Mouse (Mus musculus) gastrocnemius, postnatal 36 days (tissue): Measurements from ENCODE around the gene Psors1c2. TPM values are rescaled to one million over a fixed set of nuclear protein-coding genes. Genes with fewer than 3 reads are reported as not detected.
"Not testable (repeated sequence)": the region's sequence is repeated elsewhere in the genome, so short reads cannot be mapped to it uniquely, and the experiment has no call there.

ENCODE experiments used
- DNase-seq, 2 experiments: peaks; one replicate each; pipeline ENCODE4 v3.0.0; 2022
- intact Hi-C: fragments of 180-260 bp; cut with DNase I; formaldehyde crosslinking; loops from one replicate; pipeline ENCODE4 v1.15.1; 2025
- long read RNA-seq, 2 experiments: library from polyadenylated mRNA; stranded (forward); transcript quantifications; one replicate each; pipeline ENCODE4 v2.0.0; 2021
- total RNA-seq, 2 experiments: library from RNA; stranded (reverse); gene quantifications; 2 replicates each; pipeline ENCODE4 v1.2.3; 2021

Gene Psors1c2
- total RNA-seq = not detected
- long read RNA-seq, experiment 1 = 0 reads
- long read RNA-seq, experiment 2 = 0 reads

DNA sequence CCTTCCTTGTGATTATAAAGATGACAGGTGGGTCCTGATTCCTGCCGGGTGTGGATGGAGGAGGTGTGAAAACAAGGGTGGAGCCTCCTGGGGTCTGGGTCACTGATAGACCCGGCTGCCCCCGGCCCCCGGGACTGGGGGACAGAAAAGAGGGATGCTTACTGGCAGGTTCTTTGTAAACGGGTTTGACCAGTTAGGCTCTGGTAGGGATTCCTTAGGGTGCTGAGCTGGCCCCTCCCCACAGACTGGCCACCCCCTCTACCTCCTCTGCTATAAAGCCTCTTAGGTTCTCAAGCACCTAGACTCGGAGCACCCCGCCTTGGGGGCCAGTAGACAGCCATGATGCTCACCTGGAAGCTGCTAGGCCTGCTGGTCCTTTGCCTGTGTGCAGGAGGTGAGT, at the start of gene Psors1c2:
Gene Psors1c2, plus strand, starts transcription at position 301 of the 400 bp plus-strand sequence.
- intact Hi-C loops = no loop called here
- DNase-seq = no peak

DNA sequence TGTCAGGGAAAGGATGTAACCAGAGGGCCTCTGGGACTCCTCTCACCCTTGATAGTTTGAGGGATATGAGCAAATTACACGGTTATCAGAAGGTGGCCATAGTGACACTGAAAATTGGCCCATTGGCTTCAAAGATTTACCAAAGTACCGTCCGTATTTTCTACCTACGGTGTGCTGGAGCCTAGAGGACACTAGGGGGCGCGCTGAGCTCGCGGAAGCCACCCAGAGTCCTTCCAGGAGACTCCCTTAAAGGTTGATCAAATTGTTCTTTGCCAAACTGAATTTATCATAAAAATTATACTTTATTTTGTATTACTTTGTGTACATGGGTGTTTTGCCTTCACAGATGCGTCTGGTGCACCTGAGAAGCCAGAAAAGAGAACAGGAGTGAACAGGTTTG, 48.9 kb upstream of the Psors1c2 start:
- DNase-seq = peak; percentile 29 to 35
- intact Hi-C loops = no loop called here

DNA sequence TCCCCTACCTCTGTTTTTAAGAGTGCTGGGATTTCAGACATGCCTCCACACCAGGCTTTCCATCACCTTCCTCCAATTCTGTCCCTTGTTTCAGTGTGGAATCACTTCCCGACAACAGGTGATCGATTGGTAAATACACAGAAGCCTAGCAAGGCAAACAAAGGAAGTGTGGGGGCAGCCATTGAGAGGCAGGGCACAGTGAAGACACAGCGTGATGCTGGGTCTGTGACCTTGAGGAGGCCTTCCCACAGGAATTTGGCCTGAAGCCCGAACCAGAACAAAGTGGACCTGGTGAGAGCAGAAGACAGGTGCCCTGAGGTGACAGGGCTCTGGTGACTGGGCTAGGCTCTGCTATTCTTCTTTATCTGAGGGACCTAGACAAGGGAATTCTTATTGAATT, 47.3 kb upstream of the Psors1c2 start:
- DNase-seq = no peak
- intact Hi-C loops = no loop called here

DNA sequence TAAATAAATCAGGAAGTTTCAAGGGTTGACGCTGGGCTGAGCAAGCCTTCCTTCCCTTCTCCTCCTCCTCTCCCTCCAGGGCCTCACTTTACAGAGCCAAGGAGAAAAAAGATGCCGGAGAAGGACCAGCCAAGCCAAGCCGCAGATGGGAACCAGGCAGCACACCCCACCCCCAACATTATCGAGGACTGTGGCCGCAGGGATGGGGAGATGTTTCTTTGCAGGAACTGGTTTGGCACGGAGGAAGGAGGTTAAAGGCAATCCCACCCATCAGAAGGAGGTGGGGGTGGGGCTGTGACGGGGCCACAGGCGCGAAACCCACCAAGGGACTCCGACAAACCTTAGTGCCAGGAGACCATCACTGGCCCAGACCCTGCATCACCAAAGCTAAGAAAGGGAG, 46.3 kb upstream of the Psors1c2 start:
- intact Hi-C loops = no loop called here
- DNase-seq = no peak

DNA sequence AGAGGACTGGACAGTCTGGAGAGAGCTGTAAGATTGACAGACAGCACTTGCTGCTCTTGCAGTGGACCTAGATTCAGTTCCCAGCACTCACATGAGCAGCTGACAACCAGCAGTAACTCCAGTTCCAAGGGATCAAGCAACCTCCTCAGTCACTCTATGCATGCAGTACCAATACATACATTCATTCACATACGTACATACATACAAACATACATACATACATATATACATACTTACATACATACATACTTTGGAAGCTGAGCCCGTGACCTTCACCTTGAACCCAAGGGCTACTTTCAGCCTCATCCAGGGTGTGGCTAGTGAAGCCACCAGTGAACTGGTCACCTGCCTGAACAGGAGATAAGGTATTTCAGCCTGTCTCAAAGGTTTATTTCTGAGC, 45.0 kb upstream of the Psors1c2 start:
- intact Hi-C loops = no loop called here
- no peak for DNase-seq

DNA sequence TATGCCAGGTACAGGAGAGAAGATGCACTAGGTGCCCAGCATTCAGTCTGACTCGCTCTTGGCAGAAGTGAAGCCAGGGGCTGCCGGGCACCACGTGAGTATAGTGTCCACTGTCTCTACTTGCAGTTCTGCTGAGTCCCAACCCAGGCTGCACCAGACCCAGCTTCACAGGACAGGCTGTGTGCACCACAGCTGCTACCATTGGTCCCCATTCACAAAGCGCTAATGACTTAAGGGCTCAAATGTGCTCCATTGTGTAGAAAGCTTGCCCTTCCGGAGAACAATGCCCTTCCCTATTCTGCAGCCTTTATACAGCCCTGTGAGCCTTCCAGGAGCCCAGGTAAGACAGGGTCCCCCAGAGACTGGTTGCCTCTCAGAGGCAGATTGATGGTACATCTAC, 42.7 kb upstream of the Psors1c2 start:
- no peak for DNase-seq
- intact Hi-C loops = no loop called here

DNA sequence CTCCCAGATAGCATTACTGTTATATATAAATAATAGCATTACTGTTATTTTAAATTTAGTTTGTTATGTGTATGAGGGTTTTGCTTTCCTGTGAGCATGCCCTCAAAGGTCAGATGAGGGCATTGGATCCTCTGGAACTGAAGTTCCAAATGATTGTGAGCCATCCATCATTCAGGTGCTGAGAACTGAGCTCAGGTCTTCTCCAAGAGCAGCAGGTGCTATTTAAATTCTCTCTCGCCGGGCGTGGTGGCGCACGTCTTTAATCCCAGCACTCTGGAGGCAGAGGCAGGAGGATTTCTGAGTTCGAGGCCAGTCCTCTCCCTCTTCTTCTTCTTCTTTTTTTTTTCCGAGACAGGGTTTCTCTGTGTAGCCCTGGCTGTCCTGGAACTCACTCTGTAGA, 35.9 kb upstream of the Psors1c2 start:
- intact Hi-C loops = no loop called here

DNA sequence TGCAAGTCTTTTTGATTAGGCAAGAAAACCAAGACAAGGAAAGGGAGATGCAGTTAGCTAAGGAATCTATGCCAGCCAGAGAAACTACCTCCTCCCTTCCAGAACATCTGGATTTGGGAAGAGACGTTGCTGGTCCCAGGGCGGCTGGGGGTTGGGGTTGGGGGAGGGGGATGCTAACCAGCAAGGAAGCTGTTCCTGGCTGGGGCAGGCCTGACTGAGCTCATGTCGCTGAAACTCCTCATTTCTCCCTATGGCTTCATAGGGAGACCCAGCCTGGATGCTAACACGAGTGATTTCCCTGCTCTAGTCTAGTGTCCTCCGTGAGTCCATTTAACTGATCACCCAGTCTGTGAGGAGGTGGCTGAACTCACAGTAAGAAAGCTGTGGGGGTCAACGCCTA, 30.8 kb upstream of the Psors1c2 start:
- DNase-seq = no peak
- intact Hi-C loops = no loop called here

More for the DNA sequence above, 35.9 kb upstream of the Psors1c2 start:
- no peak for DNase-seq

DNA sequence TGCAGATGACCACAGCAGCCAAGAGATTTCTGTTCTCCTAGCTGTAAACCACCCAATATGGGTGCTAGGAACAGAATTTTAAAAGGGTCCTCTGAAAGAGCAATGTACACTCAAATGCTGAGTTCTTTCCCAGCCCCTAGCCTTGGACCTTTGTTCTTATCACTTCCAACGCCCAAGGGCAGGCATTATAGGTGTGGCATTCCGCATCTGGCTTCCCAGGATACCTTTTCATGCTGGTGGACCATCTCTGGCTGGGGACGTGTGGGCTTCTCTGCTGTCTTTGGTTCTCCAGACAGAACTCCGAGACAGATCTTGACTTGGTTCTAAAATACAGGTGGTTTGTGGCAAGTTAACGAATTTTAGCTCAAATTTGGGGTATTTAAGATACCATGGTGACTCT, 30.2 kb upstream of the Psors1c2 start:
- no peak for DNase-seq
- intact Hi-C loops = no loop called here

DNA sequence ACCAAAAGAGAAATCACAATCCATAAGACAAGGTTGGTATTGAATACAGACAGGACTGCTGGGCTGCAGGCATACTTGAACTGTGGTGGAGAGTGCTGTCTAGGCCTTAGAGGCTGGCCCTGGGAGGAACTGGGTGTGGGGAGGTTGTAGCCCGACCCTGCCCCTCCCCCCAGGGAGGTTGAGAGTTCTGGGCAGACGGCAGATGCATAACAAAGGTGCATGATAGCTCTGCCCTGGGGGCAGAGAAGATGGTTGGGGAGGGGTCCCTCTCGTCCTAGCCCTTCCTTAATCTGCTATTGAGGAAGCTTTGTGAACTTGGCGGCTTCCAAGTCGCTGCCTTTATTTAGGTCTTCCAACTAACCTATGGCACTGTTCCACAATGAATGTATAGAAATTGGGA, 29.2 kb upstream of the Psors1c2 start:
- intact Hi-C loops = no loop called here
- no peak for DNase-seq

DNA sequence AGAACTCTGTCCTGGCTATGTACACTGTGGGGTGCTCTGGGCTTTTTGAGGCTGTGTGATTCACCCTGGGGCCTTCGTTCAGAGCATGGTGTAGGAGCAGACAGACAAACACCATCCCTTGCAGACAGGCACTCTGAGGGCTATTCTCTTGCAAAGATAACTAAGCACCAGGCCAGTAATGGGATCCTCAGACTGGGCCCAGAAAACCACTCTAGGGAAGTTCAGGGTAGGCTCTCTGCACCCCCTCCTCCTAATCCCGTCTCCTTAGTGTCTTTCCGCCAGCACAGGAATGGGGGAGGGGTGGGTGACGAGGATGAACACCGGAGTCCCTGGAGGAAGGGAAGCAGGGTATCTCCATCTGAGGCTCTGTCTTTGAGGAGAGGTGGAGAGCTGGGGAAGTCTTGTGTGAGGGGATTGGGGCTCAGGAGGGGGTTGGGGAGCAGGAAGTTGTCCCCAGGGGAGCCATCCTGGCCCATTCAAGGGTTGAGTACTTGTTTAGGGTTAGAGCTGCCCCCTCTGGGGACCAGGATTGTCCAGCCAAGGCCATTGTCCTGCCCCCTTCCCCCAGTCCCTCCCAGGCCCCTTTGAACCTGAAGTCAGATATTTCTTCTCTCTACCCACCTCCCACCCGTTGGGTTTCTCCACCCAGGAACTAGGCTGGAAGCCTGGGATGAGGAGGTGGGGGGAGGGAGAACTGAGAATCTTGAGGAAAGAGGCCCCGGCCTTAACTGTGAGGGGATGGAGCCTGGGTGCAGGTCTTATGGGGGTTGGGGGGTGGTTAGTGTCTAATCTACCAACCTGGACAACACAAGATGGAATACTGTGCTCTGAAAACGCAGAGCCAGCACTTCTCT, 28.1 kb upstream of the Psors1c2 start:
- DNase-seq = no peak
- intact Hi-C loops = no loop called here

DNA sequence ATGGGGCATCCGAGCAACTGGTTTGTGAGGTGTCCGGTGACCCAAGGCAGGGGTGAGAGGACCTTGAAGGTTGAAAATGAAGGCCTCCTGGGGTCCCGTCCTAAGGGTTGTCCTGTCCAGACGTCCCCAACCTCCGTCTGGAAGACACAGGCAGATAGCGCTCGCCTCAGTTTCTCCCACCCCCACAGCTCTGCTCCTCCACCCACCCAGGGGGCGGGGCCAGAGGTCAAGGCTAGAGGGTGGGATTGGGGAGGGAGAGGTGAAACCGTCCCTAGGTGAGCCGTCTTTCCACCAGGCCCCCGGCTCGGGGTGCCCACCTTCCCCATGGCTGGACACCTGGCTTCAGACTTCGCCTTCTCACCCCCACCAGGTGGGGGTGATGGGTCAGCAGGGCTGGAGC, 27.2 kb upstream of the Psors1c2 start, which contains the start of gene Pou5f1:
Gene Pou5f1, plus strand, starts transcription at position 243 of the 400 bp plus-strand sequence.
- intact Hi-C loops = no loop called here
- DNase-seq = no peak

DNA sequence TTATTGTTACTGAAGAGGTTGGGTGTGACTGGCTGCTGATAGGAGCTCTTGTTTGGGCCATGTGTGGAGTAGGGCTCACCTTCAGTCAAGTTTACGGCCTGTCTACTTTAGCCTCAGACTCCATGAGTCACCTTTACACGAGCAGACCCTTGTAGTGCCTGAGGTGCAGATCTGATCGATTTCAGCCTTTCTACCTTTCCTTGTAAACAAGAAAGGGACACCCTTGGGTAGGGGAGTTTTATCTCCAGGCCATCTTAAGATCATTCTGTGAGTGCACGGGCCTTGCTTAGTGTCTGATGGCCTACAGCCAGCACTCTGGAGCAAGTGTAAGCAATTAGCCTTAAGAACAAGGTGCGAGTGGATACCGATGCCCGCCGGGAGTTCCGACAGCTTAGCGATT, 26.1 kb upstream of the Psors1c2 start:
- intact Hi-C loops = no loop called here
- DNase-seq = no peak

DNA sequence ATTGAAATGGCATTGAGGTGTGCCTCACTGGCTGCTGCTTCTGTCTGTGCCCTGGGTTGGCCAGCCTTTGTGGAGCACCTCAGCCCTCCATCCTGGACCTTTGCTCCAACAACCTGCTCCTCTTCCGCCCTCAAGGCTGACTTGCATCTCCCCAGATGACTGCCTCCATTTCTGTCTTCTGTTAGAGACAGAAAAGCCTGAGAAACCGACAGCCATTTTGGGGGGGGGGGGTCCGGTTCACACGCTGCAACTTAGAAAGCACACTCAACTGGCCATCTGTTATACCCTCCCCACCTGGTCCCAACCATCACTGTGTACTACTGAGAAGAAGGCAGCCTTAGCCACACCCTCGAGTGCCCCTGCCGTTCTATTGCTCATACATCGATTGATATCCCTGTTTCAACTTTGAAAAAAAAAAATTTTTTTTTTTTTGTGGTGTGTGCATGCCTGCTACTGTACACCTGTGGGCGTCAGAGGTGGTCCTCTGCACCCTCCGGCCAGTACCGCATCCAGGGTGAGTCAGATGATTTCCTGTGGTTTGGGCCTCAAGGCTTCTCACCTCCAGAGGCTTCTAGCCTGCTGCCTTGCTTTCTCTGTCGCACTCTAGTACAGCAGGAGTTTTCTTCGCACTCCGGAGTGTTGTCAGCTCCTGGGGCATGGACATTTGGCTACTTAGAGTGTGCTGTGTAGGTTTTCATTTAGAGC, 25.3 kb upstream of the Psors1c2 start:
- intact Hi-C loops = no loop called here
- DNase-seq = no peak

DNA sequence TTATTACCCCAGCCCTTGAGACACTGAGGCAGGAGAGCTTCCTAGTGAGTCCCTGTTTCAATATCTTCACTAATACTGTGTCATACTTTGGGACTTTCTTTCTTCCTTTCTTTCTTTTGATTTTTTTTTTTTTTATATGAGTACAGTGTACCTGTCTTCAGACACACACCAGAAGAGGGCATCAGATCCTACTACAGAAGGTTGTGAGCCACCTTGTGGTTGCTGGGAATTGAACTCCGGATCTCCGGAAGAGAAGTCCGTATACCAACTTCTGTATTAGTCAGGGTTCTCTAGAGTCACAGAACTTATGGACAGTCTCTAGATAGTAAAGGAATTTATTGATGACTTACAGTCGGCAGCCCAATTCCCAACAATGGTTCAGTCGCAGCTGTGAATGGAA, 24.7 kb upstream of the Psors1c2 start:
- DNase-seq, intact Hi-C loops: not testable (repeated sequence)

DNA sequence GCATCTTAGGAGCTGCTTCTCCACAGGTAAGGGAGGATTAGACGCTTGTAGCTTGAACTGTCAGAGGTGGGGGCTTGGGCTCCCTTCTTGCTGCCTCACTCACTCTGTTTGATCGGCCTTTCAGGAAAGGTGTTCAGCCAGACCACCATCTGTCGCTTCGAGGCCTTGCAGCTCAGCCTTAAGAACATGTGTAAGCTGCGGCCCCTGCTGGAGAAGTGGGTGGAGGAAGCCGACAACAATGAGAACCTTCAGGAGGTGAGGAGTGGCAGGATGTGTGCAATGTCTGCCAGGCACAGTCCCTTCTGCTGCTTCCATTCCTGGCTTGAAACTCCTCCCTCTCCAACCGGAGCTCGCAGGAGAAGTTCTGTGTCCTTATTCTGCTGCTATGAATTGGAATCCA, 23.7 kb upstream of the Psors1c2 start:
- DNase-seq = no peak
- intact Hi-C loops = no loop called here

DNA sequence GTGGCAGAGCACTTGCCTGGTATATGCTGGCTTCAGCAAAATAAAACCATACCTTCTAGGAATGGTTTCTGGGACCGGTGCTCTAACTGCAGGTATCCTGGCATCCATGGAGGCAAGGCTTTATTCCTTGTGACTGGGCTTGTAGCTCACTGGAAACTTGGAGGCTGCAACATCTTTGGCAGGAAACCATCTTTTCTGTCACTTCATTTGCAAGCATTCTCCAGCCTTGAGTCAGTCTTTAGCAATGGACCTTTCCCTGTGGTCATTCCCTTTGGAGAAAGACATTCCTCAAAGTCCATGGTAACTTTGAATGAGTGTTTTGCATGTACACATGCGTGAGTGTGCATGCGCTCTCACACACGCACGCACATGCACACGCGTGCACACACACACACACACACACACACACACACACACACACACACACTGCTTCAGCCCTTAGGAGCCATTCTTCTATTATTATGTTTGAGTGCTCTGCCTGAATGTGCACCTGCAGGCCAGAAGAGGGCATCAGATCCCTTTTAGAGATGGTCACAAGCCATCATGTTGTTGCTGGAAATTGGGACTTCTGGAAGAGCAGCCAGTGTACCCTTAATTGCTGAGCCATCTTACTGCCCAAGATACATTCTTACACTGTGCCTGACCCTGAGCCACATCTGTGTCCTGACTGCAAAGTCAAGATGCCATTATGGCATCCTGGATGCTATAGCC, 19.9 kb upstream of the Psors1c2 start:
- DNase-seq = no peak
- intact Hi-C loops = no loop called here

DNA sequence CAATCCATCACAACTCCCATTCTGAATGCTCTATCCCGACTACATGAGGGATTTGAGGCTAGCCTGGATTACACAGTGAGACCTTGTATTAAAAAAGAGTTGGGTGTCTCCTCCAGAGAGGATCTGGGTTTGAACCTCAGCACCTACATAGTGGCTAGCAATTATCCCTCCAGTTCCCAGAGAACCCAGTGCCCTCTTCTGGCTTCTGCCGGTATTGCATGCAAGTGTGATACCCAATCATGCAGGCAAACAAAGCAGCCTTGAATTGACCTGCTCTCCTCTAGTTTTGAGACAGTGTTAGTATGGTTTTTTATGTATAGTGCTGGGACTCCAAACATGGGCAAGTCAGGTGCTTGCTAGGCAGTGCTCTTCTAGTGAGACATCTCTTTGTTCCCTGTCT, 19.1 kb upstream of the Psors1c2 start:
- DNase-seq = peak; percentile 58 to 64
- intact Hi-C loops = no loop called here

DNA sequence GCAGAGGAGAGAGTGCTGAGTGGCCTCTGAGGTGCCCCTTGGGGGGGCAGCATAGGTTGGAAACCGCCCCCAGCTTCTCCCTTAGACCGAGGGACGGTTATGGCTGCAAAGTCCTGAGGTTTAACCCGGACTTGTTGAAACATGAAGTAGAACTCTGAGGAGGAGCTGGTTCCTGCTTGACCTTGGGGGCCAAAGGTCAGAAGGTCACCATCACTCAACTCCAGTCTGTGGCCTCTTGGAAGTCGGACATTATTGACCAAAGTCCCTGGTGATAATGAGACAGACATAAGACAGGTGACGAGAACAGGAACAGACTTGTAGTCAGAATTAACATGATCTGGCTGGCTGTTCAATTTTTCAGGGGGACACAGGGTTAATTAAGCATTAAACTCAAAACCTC, 18.2 kb upstream of the Psors1c2 start:
- intact Hi-C loops = no loop called here
- DNase-seq = no peak

DNA sequence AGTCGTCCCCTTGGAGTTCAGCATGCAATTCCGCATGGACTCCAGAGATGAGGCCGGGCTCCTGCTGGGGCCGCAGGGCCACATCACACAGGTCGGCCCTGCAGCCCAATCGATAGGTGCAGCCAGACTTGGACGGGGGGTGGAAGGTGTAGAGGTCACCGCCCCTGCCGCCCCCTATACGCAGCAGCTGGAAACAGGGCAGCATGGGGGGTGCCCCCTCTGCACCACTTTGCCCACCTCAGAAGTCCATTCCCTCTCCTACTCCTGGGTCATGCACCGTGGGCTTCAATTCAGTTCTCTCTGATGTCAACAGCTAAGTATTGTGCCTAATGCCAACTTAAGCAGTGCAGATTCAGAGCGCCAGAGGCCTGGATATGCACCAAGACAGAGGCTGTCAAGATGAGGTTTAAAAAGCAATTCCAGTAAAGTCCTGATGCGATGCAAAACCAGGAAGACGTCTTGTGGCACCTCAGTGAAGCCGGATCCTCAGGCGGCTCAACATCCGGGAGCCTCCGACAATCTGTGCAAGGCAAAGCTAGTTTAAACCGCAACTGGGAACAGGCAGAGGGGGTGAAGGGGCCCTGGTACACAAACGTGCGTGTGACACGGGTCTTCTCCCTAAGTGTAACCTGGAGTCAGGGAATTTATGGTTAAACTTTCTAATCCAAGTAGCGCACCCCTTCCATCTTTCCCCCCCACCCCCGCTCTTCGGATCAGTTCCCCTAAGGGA, 16.9 kb upstream of the Psors1c2 start:
- no peak for DNase-seq
- intact Hi-C loops = no loop called here
